Mouse (Mus musculus): ENCODE measurements at regions not wholly inside any gene's neighbourhood (a gene's known extent, or its start where the extent isn't known, plus 50 kb on each side); places are given as distances from the start of the nearest gene placed in this dataset.

GRCm38 (mm10) chr7:78085783-78086565 lies 651.8 kb downstream of the Ntrk3 start:
- TF ChIP-seq FLI1 (IDR thresholded peaks at IDR 0.05; ENCODE audit: low read length) (no peak), GATA1 (IDR thresholded peaks at IDR 0.05; ENCODE audit: borderline replicate concordance, low read length) (no peak)
